Mouse (Mus musculus) MEL (cell line): ENCODE measurements around the gene Axl. TPM values are rescaled to one million over a fixed set of nuclear protein-coding genes. Genes with fewer than 3 reads are reported as not detected.

ENCODE experiments used
- DNase-seq: peaks from one replicate; pipeline ENCODE4 v3.0.0; 2011; ENCODE audit warnings: low read depth, low spot score
- H3K27ac ChIP-seq: 2 replicates; pipeline ENCODE4 v1.5.1; 2012; ENCODE audit warnings: low read depth, mild to moderate bottlenecking, control low read depth, low read length, moderate library complexity; ENCODE audit not compliant: control insufficient read depth
- H3K27me3 ChIP-seq, 2 experiments: fragments of 150-350 bp in 1 of 2; sonication (generic) in 1 of 2; 2 replicates each; pipeline ENCODE4 v1.6.1; 2012; ENCODE audit warnings: low read length in 2 of 2, mild to moderate bottlenecking in 2 of 2, improper control_type of control experiment in 1 of 2, moderate library complexity in 1 of 2; ENCODE audit not compliant: insufficient read depth in 2 of 2, control insufficient read depth in 1 of 2
- H3K36me3 ChIP-seq, 2 experiments: 2 replicates each; pipeline ENCODE4 v1.6.1; 2012 to 2014; ENCODE audit warnings: low read length in 2 of 2, improper control_type of control experiment in 1 of 2, inconsistent platforms in 1 of 2, mild to moderate bottlenecking in 1 of 2; ENCODE audit not compliant: insufficient read depth in 2 of 2, control insufficient read depth in 1 of 2
- H3K4me1 ChIP-seq, 2 experiments: fragments of 150-350 bp in 1 of 2; sonication (generic) in 1 of 2; 2 replicates each; pipeline ENCODE4 v1.6.1; 2012; ENCODE audit warnings: low read length in 2 of 2, improper control_type of control experiment in 1 of 2, mild to moderate bottlenecking in 1 of 2; ENCODE audit not compliant: insufficient read depth in 2 of 2, control insufficient read depth in 1 of 2
- H3K4me3 ChIP-seq, 2 experiments: fragments of 150-350 bp in 1 of 2; sonication (generic) in 1 of 2; 2 replicates each; pipeline ENCODE4 v1.5.1; 2012; ENCODE audit warnings: low read depth in 2 of 2, low read length in 2 of 2, mild to moderate bottlenecking in 2 of 2, moderate library complexity in 2 of 2, control low read depth in 1 of 2, improper control_type of control experiment in 1 of 2; ENCODE audit not compliant: control insufficient read depth in 1 of 2, insufficient read depth in 1 of 2
- H3K79me2 ChIP-seq: 2 replicates; pipeline ENCODE4 v1.6.1; 2012; ENCODE audit warnings: mild to moderate bottlenecking, low read length, moderate library complexity; ENCODE audit not compliant: control insufficient read depth, poor library complexity, insufficient read depth
- H3K9ac ChIP-seq: 2 replicates; pipeline ENCODE4 v1.6.1; 2012; ENCODE audit warnings: low read depth, mild to moderate bottlenecking, control low read depth, low read length, moderate library complexity; ENCODE audit not compliant: control insufficient read depth, poor library complexity, severe bottlenecking
- H3K9me3 ChIP-seq: fragments of 150-350 bp; sonication (generic); replicated peaks from 2 replicates; pipeline ENCODE4 v1.6.1; 2012; ENCODE audit warnings: mild to moderate bottlenecking, low read length, improper control_type of control experiment, moderate library complexity; ENCODE audit not compliant: insufficient read depth
- CHD2 ChIP-seq: IDR thresholded peaks from 2 replicates; pipeline ENCODE4 v1.6.1; 2011; ENCODE audit warnings: low read length, improper control_type of control experiment
- CTCF ChIP-seq, 3 experiments: IDR thresholded peaks in 2 of 3; conservative IDR thresholded peaks in 1 of 3; 2 replicates each; pipeline ENCODE4 v1.5.1; 2011 to 2012; ENCODE audit warnings: low read length in 3 of 3, low read depth in 2 of 3, mild to moderate bottlenecking in 2 of 3, improper control_type of control experiment in 1 of 3, inconsistent platforms in 1 of 3, mixed read lengths in 1 of 3, moderate library complexity in 1 of 3; ENCODE audit not compliant: control insufficient read depth in 1 of 3, insufficient read depth in 1 of 3, poor library complexity in 1 of 3, severe bottlenecking in 1 of 3
- GATA1 ChIP-seq: IDR thresholded peaks from 2 replicates; pipeline ENCODE4 v1.6.1; 2011; ENCODE audit warnings: low read depth, low read length, improper control_type of control experiment
- KAT2A ChIP-seq: conservative IDR thresholded peaks from 2 replicates; pipeline ENCODE4 v1.6.1; 2012; ENCODE audit warnings: low read depth, low read length, improper control_type of control experiment, inconsistent platforms
- MAZ ChIP-seq: IDR thresholded peaks from 2 replicates; pipeline ENCODE4 v1.6.1; 2012; ENCODE audit warnings: low read depth, mild to moderate bottlenecking, inconsistent platforms, low read length, improper control_type of control experiment
- MYC ChIP-seq: IDR thresholded peaks from 2 replicates; pipeline ENCODE4 v1.6.1; 2011; ENCODE audit warnings: low read depth, mild to moderate bottlenecking, low read length, improper control_type of control experiment, moderate library complexity
- NELFE ChIP-seq: IDR thresholded peaks from 2 replicates; pipeline ENCODE4 v1.6.1; 2011; ENCODE audit warnings: low read depth, low read length, improper control_type of control experiment
- POLR2AphosphoS2 ChIP-seq: IDR thresholded peaks from 2 replicates; pipeline ENCODE4 v1.6.1; 2011; ENCODE audit warnings: low read length, improper control_type of control experiment
- RAD21 ChIP-seq: IDR thresholded peaks from 2 replicates; pipeline ENCODE4 v1.6.1; 2011; ENCODE audit warnings: mild to moderate bottlenecking, low read depth, low read length, improper control_type of control experiment
- SMC3 ChIP-seq: IDR thresholded peaks from 2 replicates; pipeline ENCODE4 v1.6.1; 2011; ENCODE audit warnings: low read depth, low read length, improper control_type of control experiment
- TAL1 ChIP-seq: IDR thresholded peaks from 2 replicates; pipeline ENCODE4 v1.6.1; 2012; ENCODE audit warnings: mild to moderate bottlenecking, inconsistent platforms, low read length, moderate library complexity, mixed read lengths
- UBTF ChIP-seq: IDR thresholded peaks from 2 replicates; pipeline ENCODE4 v1.6.1; 2012; ENCODE audit warnings: low read depth, mild to moderate bottlenecking, inconsistent platforms, low read length, improper control_type of control experiment, moderate library complexity, borderline replicate concordance; ENCODE audit not compliant: insufficient read depth
- polyA plus RNA-seq, 2 experiments: library from polyadenylated mRNA; stranded (reverse) in 1 of 2; unstranded in 1 of 2; fragments of >175 nt in 1 of 2; fragments of >200 nt in 1 of 2; gene quantifications; 2 replicates each; pipeline versions ENCODE4 v1.2.1 to v1.2.4; 2012; ENCODE audit warnings: low replicate concordance in 2 of 2, low read depth in 1 of 2; ENCODE audit not compliant: insufficient read length in 2 of 2, insufficient read depth in 1 of 2, missing spikeins in 1 of 2
- total RNA-seq: library from RNA; depleted of rRNA; stranded (reverse); fragments of 300-350 nt; gene quantifications from 2 replicates; pipeline ENCODE4 v1.2.3, GENCODE M21; 2012

The Axl gene
- total and polyA plus RNA-seq, 3 experiments, result 0.19 TPM; not detected in 2

- no peaks in the 10 kb centered on the region for H3K27me3 ChIP-seq
- TF ChIP-seq UBTF, result no peak
- no peak for TF ChIP-seq POLR2AphosphoS2
- no peak for TF ChIP-seq CHD2
- no peak for TF ChIP-seq NELFE
- no peak for TF ChIP-seq TAL1
- no peak for TF ChIP-seq CTCF (IDR thresholded peaks at IDR 0.05 in 2 of 3, conservative IDR thresholded peaks at IDR 0.05 in 1 of 3; ENCODE audit: control insufficient read depth in 1 of 3, insufficient read depth in 1 of 3, low read depth in 2 of 3, low read length in 3 of 3, poor library complexity in 1 of 3, severe bottlenecking in 1 of 3)
- TF ChIP-seq MYC, result no peak
- no peak overlapping the region for H3K27ac ChIP-seq
- peaks cover 3 to 5% of the 10 kb centered on the region in 2 experiments; a peak in 3 of 4 replicates for H3K4me1 ChIP-seq
- no peak overlapping the region for H3K9ac ChIP-seq
- H3K4me3 ChIP-seq, result no peak overlapping the region
- H3K79me2 ChIP-seq, result peaks cover 2% of the 10 kb centered on the region; the same call in 1 of the 2 replicates
- peaks cover 4 to 50% of the 10 kb centered on the region in 2 experiments for H3K36me3 ChIP-seq
- H3K9me3 ChIP-seq, result no peaks in the 10 kb centered on the region
- DNase-seq, result no peak
Measured at GRCm38 (mm10) chr7:25729396-25729795, 59.1 kb downstream of the Axl start.

GRCm38 (mm10) chr7:25727800-25728199, 60.7 kb downstream of the Axl start:
- no peak overlapping the region for H3K27ac ChIP-seq
- H3K9me3 ChIP-seq, result no peaks in the 10 kb centered on the region
- no peak overlapping the region for H3K4me3 ChIP-seq
- peaks cover 0 to 48% of the 10 kb centered on the region in 2 experiments; a peak in 3 of 4 replicates for H3K36me3 ChIP-seq
- H3K4me1 ChIP-seq, result no peaks in the 10 kb centered on the region
- DNase-seq, result no peak
- no peak overlapping the region for H3K9ac ChIP-seq
- H3K79me2 ChIP-seq, result no peaks in the 10 kb centered on the region
- H3K27me3 ChIP-seq, result no peaks in the 10 kb centered on the region
- no peak for TF ChIP-seq MAZ
- TF ChIP-seq RAD21, result no peak

GRCm38 (mm10) chr7:25725886-25726285, 62.6 kb downstream of the Axl start:
- Histone ChIP-seq H3K27ac (no peak overlapping the region), H3K4me3 (no peak overlapping the region), H3K4me1 (peaks cover 0 to 8% of the 10 kb centered on the region in 2 experiments; a peak in 3 of 4 replicates), H3K27me3 (no peaks in the 10 kb centered on the region), H3K9ac (no peak overlapping the region), H3K9me3 (no peaks in the 10 kb centered on the region), H3K36me3 (peaks cover 13 to 41% of the 10 kb centered on the region in 2 experiments)
- no peak for DNase-seq
- TF ChIP-seq KAT2A (no peak), SMC3 (no peak), GATA1 (no peak)
- TF ChIP-seq, all 39 proteins: peak for 0
- no peaks in the 10 kb centered on the region for H3K79me2 ChIP-seq
